Mouse (Mus musculus): ENCODE data around the gene C2cd5.

- TF ChIP-seq ZNF384 (IDR thresholded peaks at IDR 0.05; ENCODE audit: low read depth, low read length) (no peak), CHD2 (IDR thresholded peaks at IDR 0.05; ENCODE audit: low read depth, low read length) (no peak), ZC3H11A (IDR thresholded peaks at IDR 0.05; ENCODE audit: borderline replicate concordance, low read depth, low read length) (no peak), HCFC1 (IDR thresholded peaks at IDR 0.05; ENCODE audit: borderline replicate concordance, insufficient read depth, low read length) (no peak)
Measured at GRCm38 (mm10) chr6:143051566-143051965, 48.4 kb downstream of the C2cd5 start.

All from ES-E14 (cell line).